9 mouse cellular contexts compared by ENCODE assay signal in genomic region chr13:112271901-112272537, GRCm38 (mm10). TPM values are rescaled to one million over a fixed set of nuclear protein-coding genes. Genes with fewer than 3 reads are reported as not detected.
DNase-seq lines count a peak whose midpoint lies in the region; ATAC-seq lines count a peak whose summit lies in the region.
"Had no signal": no experiment of that assay in that cellular context is flagged by ENCODE, and none has a peak within 500 bp of the region (broad histone marks: within the 10 kb centered on the region; RNA-seq: fewer than 3 reads in every experiment).

No protein-coding gene starts in this region.

- no peaks in the 10 kb centered on the region for H3K27me3 ChIP-seq in hindbrain, embryonic 10.5 days (ENCODE audit: insufficient read depth, poor library complexity, severe bottlenecking)
- 0 out of 2 replicates have a peak, but pooled peaks cover 4% of the 10 kb centered on the region for H3K27me3 ChIP-seq in hindbrain, embryonic 13.5 days

- H3K4me3 ChIP-seq in hindbrain, embryonic 10.5 days = no peak overlapping the region
- no peak overlapping the region for H3K4me3 ChIP-seq in hindbrain, embryonic 13.5 days
- H3K4me3 ChIP-seq: erythroblast, embryonic 14.5 days had no signal

- no peaks in the 10 kb centered on the region for H3K36me3 ChIP-seq in hindbrain, embryonic 10.5 days
- no peaks in the 10 kb centered on the region for H3K36me3 ChIP-seq in hindbrain, embryonic 13.5 days

- H3K4me2 ChIP-seq in hindbrain, embryonic 13.5 days = no peak overlapping the region

- 0 out of 2 replicates have a peak, but pooled peaks cover 3% of the 10 kb centered on the region for H3K4me1 ChIP-seq in hindbrain, embryonic 10.5 days (replicated peaks)
- no peaks in the 10 kb centered on the region for H3K4me1 ChIP-seq in hindbrain, embryonic 13.5 days (replicated peaks)

- H3K27ac ChIP-seq in hindbrain, embryonic 10.5 days = no peak overlapping the region
- no peak overlapping the region for H3K27ac ChIP-seq in hindbrain, embryonic 13.5 days

- peak; percentile 55 for DNase-seq in hindbrain, embryonic 10.5 days (ENCODE audit: low spot score)
- peak; percentile 62 for DNase-seq in CD4-positive helper T cell, adult 2 months (ENCODE audit: low read depth, low spot score)
- DNase-seq in R1 (ENCODE audit: low read depth, low spot score) = peak; percentile 79
- DNase-seq in forelimb bud, embryonic 11.5 days (ENCODE audit: low read depth, low spot score) = peak; percentile 65
- DNase-seq in ovary, postnatal 14 days (ENCODE audit: low spot score) = no peak
- no peak for DNase-seq in spleen, adult 18-20 months

- WGBS in hindbrain, embryonic 10.5 days = 18% methylated on average over 5 of the region's 5 CpGs
- WGBS in hindbrain, embryonic 13.5 days = 25% methylated on average over 5 of the region's 5 CpGs

- no peak for ATAC-seq in hindbrain, embryonic 13.5 days (ENCODE audit: low FRiP score)
- ATAC-seq in megakaryocyte progenitor cell, adult 5-6 weeks (replicated peaks; ENCODE audit: poor library complexity) = peak; percentile 86

- no peak overlapping the region for H3K9ac ChIP-seq in hindbrain, embryonic 13.5 days

- no peaks in the 10 kb centered on the region for H3K9me3 ChIP-seq in hindbrain, embryonic 10.5 days
- no peaks in the 10 kb centered on the region for H3K9me3 ChIP-seq in hindbrain, embryonic 13.5 days

RNA-seq across cellular contexts. Expression of gene Ankrd55, which starts 16.2 kb away (rescaled TPM):
- 0.68 and 1.9 TPM in 2 replicates for polyA plus RNA-seq in hindbrain, embryonic 10.5 days (2016; fragmentation: Nextera tagmentation; extraction: Ambion mirVana)
- 4.8 and 5.1 TPM in 2 replicates for polyA plus RNA-seq in hindbrain, embryonic 13.5 days (2015; fragmentation: Nextera tagmentation; extraction: Ambion mirVana)
- total RNA-seq in megakaryocyte progenitor cell, adult 5-6 weeks (2015) = not detected in 2 replicates
- total RNA-seq in megakaryocyte progenitor cell, adult 5-6 weeks (2017) = not detected in 2 replicates
- polyA plus RNA-seq: erythroblast, embryonic 14.5 days had no signal

Comparison
In these comparisons a context has a peak if more than half of its experiments do, and no peak if none do; other contexts are left out.
1. DNase-seq: peak in hindbrain, embryonic 10.5 days (single experiment), CD4-positive helper T cell, adult 2 months (single experiment), R1 (single experiment) and forelimb bud, embryonic 11.5 days (single experiment); none in ovary, postnatal 14 days (single experiment) and spleen, adult 18-20 months (0 of 2).